Mouse (Mus musculus): ENCODE measurements around the gene Fras1.

- no peak for TF ChIP-seq CTCF (IDR thresholded peaks at IDR 0.05; ENCODE audit: control insufficient read depth, insufficient read depth, insufficient replicate concordance, low read depth, low read length)
- no peak for TF ChIP-seq POLR2A (IDR thresholded peaks at IDR 0.05; ENCODE audit: control insufficient read depth, low read depth, low read length)
Observed at GRCm38 (mm10) chr5:96494502-96495292, 120.9 kb downstream of the Fras1 start.

Data from testis, adult 2 months (tissue).